Mouse (Mus musculus): ENCODE measurements at regions not wholly inside any gene's neighbourhood (a gene's known extent, or its start where the extent isn't known, plus 50 kb on each side); places are given as distances from the start of the nearest gene placed in this dataset.

DNA sequence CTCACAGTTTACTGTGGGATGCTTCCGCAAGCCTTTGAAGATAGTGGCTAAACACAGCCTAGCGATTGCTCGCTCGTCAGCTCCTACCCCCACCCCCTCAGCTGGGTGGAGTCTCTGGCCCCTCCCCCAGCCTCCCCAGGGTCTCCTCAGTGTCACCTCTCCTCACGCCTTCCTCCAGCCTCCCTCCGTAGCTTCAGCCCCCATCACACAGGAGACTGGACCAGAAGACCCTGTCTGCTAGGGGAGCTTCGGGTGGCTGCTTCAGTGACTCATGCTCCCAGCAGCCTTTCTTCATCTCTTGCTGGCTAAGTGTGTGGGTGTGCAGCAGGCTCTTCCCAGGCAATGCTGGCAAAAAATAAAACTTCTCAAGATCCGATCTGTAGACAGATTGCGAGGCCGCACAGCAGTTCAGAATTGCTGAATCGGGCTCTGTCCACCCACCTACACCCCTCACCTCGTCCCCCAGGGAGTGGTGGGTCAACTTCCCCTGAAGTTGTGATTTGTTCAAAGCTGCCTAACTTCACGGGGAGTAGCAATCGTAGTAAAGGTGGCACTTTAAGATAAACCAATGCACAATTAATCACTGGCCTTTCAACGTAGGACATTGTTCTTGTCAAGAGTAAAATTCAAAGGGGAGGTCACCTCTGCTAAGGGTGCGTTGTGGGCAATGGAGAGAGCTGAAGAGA lies 61.2 kb upstream of the Ankrd28 start:
- DNase-seq: no peak

DNA sequence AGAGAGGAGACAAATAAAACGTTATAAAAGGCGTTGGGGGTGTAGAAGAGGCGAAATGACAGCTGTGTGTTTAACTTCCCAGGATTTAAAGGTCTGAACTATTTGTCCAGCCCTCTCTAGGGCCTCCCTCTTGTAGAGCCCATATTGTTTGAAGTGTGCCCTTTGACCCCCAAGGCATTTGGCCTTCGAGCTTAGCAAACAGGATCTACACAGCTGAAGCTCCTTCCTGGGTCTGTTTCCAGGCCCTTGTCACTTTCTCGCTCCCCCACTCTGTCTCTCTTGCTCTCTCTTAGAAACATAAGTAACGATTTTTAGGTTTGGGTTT lies 61.7 kb upstream of the Ankrd28 start:
- no peak for DNase-seq

DNA sequence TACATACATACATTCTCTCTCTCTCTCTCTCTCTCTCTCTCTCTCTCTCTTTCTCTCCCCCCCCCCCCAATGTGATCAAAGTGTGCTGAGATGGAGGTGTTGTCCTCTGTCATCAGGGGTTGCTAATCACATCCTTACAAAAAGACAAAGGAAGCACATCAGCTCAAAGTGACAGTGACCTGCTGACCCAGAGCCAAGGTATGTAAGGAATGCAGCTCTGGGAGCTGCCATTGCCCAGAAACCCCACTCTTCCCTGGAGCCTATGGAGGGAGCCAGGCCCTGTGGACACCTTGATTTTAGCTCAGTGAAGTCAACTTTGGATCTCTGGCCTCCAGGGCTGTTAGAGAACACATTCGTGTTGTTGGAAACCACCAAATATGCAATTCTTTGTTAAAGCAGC lies 66.0 kb upstream of the Ankrd28 start:
- DNase-seq: no peak

DNA sequence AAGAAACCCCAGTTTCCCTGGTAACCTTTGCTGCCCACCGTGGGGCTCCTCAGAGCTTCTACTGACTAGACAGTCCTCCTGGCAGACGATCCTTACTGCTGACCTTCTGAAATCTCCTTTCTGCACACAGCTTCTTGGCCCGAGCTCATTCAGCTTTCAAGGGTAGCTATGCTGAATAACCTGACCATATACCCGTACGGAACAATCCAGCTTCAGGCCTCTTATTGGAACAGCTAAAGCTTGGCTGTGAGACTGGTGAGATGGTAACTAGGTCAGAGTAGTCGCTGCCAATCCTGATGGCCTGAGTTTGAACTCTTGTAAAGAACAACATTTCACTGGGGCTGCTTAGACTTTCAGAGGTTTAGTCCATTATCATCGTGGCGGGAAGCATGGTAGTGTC lies 69.1 kb upstream of the Ankrd28 start:
- DNase-seq: no peak

DNA sequence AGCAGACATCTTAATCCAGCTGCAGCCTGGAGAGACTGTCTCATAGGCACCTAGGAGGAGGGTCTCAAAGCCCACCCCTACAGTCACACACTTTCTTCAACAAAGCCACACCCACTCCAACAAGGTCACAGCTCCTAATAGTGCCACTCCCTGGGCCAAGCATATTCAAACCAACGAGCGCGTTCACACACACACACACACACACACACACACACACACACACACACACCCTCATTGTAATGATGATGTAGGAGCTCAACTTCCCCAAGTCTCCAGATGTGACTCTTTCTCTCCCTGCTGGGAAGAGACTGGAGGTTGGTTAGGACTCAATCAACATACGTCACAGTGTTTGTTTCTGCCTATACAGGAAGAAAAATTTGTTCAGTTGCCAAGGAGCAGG lies 69.5 kb upstream of the Ankrd28 start:
- no peak for DNase-seq

DNA sequence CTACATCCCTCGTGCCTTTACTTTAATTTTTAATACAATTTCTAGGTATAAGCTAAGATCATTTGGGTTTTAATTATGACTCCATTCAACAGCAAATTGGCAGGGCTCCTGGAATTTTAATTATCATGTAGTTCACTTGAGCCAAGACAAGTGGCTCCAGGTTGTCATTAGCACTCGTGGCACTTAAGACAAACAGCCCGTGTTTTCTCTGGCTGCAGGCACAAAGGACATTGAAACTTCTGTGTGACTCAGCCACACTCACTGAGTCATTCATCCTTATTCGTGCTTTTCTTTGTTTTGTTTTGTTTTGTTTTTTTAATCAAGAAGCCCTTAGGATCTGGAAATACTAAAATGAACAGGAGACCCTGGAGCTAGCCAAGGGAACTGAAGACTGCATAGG lies 71.5 kb upstream of the Ankrd28 start:
- no peak for DNase-seq

DNA sequence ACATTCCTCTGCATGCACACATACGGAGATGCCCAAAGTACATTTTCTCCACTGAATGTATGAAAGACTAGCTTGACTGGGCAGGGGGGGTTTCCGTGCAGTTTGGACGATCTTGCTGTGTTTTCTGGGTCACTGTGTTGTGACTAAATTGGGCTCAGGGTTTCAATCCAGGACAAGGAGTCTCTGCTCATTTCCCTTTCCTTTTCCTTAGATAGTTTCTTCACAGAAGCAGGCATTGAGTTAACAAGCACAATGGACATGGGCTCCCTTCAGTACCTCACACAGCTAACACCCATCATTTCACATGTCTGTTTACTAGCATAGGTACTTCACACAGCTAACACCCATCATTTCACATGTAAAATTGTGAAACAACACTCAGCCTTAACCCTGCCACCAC lies 73.2 kb upstream of the Ankrd28 start:
- no peak for DNase-seq

DNA sequence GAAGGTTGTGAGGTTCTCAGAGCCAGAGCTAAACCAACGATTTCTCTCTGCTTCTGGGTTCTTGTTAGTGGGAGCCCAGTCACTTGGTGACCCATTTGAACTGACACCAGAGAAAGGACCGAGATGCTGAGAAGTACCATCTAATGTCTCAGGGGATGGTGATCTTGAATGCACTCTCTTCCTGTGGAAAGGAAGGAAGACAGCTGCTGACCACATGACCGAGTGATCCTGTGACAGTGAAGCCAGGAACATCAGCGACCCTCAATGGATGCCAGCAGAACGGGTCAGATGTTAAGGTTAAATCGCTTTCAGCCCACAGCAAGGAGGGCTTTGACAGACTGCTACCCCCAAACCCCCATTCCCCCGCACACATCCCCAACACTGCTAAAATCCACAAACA lies 78.1 kb upstream of the Ankrd28 start:
- DNase-seq: no peak

DNA sequence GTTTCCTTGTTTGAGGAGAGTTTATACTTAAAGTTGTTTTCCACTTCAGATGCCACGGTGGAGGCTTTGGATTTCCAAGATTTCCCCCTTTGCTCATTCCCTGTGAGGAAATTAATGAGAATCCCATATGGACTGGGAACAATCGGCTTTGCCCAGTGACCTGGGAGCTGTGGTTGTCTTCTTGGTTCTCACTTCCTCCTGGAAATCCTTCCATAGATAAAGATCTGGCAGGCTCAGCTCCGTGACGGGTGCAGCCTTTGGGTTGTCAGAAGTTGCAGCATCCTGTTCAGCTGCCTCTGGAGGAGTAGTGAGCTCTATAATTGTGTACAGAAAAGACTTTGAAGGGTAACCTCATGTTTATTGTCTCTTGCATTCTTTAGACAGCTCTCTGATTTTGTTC lies 78.8 kb upstream of the Ankrd28 start:
- DNase-seq: no peak

DNA sequence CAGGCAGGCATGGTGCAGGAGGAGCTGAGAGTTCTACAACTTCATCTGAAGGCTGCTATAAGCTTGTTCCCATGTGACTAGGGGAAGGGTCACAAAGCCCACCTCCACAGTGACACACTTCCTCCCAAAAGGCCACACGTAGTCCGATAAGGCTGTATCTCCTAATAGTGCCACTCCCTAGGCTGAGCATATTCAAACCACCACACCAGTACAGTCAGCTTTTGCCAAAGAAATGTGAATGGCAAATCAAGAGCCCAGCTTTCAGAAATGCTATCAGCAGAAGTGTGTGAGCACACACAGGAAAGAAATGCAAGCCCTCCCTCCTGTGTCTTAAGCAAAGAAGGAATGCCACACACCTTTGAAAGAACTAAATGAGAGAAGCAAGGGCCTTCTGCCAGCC lies 80.4 kb upstream of the Ankrd28 start:
- DNase-seq: no peak

DNA sequence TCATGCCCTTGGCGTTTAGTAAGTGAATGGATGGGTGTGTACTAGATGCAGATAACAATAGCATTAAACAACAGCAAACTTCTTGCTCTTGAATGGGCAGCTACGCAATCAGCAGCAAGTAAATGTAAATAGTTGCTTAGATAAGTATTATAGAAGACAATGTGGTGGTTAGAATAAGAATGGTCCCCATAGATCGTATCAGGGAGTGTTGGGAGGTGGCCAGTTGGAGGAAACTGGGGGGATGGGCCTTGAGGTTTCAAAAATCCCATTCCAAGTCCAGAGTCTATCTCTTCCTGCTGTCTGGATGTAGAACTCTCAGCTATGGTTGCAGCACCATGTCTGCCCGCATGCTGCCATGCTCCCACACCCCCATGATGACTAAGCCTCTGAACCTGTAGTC lies 88.0 kb upstream of the Ankrd28 start:
- DNase-seq: no peak

DNA sequence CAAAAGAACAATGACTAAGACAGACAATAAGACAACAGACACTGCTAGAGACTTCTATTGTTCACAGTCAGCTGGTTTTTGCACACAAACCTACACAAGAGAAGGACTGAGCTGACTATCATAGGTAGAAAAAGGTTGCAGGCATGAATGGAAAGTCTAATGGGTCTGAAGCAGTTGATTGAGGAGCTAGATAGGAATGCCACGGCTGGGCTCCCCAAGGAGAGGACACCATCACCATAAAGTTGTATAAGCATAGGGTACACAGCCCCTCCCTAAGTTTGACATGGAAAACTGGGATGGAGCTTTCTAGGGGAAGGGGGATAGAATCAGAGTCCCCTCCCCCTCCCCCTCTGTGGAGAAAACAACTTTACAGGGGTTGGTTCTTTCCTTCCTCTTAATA lies 88.5 kb upstream of the Ankrd28 start:
- no peak for DNase-seq

DNA sequence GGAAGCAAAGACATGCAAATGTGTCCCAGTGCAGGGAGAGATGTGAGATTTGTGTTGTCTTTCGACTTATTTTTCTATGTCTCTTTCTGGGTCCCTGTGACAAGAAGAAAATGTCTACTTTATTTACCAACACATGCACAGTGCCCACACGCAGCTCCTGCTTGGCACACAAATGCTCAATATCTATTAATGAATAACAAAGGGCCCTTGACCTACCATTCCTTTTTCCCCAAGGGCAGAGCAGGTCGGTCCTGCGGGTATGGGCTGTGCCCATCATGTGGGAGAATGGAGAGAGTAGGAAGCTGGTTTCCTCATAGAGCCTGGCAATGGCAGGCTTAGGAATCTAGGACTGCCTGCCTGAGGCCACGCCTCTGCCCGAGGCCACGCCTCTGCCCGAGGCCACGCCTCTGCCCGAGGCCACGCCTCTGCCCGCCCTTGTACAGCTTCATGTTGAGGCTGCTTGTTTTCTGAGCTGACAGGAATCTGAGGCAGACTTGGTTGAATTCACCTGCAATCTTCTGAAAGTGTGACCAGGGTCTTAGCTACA lies 98.8 kb upstream of the Ankrd28 start:
- DNase-seq: peak in 1 of 2 experiments; percentile 8

DNA sequence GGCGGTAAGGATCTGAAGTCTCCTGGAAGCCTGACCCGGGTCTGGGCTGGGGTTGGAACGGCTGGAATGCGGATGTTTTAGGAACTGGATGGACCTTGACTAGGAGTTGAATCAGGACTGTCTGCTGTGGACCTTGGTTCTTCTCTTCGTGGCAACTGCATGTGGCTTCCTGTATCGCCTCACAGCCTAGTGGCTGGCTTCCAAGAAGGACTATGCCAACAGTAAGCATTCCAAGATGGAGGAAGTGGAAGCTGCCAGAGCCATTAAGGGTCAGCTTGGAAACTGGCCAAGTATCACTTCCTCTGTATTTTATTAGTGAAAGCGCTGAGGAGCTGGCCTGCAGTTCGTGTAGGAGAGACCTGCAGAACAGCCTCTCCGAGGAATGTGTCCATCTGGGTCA lies 98.4 kb upstream of the Galnt15 start:
- DNase-seq: no peak

DNA sequence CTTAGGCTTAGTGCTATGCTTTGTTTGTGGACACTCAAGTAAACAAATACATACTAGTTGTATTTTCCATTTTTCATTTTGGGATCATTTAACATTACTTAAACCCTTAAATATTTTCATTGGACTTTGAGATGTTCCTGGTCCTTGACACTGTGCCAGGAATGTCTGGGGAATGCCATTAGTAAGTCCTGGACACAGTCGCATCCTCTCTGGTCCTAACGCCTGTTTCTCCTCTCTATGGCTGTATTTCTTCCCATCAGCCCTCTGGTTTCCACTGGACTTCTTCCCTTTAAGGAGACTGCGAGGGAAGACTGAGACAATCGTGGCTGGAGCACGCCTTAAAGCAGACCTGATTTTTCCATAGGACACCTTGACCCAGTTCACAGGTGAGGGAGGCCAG lies 96.8 kb upstream of the Galnt15 start:
- no peak for DNase-seq

DNA sequence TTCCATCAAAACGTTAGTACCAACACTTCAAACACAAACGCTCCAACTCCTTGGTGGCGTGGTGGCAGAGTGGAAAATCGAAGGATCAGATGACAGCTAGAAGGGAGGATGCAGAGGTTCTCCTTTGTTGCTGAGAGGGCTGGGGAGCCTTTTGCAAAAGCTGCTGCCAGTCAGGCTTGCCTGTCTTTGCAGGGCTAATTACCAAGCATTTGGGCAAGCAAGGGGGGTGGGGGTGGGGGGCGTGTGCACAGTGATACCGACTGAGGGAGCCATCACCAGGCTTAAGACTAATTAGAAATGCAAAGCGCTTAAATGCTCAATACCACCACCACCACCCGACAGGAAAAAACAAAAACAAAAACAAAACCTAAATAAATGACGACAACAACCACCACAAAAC lies 95.3 kb upstream of the Galnt15 start:
- DNase-seq: no peak

DNA sequence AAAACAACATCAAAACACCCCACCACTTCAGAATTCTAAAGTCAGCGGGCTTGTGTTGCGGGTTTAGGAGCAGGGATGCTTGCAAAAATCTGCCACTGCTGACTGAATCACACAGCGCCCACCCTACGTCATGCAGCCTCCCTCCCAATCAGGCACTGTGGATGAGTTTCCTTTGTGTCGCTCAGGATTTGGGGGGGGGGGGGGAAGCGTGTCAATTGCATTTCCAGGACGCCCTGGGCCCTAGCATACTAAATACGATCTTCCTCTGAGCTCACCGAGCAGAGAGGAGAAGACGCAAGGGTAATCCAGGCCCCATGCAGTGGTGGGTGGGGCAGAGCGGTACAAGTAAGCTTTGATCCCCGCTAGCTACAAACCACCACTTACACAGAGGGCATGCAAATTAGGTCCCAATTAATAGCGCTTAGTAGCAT lies 94.9 kb upstream of the Galnt15 start:
- peak in 1 of 2 experiments; percentile 11 for DNase-seq

DNA sequence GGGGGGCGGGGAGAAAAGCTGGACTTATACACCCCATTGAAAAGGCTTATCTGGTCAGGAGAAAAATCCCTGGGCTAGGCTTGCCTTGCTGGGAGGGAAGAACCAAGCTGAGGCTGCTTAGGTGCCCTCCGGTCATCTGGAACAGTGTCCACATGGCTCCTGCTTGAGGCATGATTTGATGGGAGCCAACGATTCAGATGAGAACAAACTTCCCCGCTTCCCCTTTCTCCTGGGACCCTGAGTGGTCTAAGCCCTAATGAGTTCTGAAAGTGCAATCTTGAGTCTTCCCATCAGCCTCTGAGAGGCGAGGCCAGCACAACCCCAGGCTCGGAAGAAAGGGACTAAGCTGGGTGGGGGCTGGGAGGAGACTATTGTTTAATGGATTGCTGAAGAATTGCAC lies 94.5 kb upstream of the Galnt15 start:
- peak in 1 of 2 experiments; percentile 11 for DNase-seq

DNA sequence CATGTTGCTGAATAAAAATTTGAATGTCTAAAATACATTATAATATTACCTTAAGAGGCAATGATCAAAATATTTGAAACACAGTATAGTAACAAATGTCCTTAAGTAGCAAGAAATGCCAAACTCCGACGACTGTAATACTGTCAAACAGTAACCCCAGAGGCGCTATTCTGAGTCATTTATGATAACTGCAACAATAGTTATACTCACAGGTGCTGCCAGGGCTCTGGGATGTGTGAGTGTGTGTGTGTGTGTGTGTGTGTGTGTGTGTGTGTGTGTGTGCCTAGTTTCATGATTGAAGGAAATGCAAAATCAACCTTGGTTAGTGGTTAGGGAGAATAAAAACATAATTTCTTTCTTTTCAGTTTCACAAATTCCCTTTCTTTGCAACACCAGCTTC lies 94.0 kb upstream of the Galnt15 start:
- DNase-seq: no peak

DNA sequence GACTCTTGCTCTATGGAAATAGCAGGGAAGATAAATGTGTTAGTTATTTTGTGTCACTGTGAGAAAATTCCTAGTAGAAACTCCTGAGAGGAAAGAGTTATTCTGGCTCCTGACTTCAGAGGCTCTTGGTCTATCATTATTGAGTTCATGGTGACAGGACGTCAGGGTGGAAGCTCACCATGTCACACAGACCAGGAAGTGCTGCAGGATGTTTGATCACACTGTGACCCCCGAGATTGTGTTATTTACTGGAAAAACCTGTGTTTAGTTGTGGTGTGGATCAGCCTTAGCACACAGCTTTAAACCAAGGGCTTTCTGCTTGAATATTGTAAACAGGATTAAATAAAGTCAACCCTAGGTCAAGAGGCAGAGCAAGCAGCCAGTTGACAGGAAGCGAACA lies 93.4 kb upstream of the Galnt15 start:
- DNase-seq: no peak

DNA sequence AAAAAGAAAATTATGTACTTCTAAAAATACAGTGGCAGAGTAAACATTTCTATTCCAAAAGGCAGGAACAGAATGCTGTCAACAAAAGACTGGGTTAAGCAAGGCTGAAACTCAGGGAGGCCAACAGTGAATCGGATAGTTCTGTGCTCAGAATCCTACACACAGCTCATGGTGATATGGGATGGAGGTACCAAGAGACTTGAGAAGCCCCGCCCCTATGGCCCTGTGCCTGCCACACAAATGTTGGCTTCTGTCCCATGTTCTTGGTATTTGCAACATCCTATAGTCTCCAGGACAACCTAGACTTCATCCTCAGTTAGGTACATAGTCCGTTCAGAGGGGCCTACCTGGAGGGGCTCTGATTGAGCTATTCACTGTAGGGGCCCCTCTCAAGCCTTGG lies 92.2 kb upstream of the Galnt15 start:
- no peak for DNase-seq

DNA sequence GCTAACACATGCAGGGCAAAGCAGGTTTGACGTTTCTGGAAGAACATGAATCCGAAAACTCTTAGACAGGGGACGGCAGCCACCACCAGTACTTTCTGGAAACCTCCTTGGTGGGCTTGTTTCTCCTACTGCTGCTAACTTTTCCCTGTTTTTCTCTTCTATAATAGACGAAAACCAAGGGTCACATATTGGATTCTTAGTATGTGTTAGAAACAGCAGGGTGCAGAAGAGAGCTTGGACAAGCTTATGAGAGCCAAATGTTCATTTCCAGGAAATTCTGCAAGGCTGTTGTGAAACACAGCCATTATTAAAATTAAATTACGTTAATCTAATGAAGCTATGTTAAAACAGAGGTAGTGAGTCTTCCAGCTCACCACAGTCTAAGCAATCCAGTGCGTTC lies 87.9 kb upstream of the Galnt15 start:
- DNase-seq: no peak

DNA sequence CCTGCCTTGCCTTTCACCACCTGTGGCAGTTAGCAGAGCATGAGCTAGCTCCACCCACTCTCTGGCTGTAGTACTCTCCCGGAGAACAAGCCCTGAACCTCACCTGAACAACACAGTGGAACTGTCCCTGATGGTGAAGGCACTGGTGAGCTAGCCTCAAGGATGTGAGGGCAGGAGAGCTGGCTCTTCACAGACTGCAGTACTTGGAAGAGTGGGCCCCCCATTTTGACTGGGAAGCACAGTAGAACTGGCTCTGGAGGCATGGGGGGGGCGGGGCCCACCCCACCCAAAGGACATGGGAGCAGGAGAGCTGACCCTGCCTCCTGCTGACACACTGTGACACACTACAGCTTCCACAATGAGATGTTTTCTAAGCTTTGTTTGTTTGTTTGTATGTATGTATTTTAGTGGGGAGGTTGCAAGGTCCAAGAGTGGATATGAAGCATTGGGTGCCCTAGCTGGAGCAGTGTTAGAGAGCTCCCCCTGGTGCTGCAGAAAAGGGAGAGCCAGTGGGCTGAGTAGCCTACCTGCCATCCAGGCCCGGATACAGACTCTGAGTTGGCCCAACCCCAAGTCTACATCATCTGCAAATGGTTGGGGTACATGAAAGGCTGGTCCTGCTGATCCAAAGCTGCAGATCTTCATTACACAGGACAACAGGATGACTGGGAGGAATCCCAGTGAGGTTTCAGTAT lies 86.4 kb upstream of the Galnt15 start:
- peak; percentile 8 to 22 for DNase-seq

DNA sequence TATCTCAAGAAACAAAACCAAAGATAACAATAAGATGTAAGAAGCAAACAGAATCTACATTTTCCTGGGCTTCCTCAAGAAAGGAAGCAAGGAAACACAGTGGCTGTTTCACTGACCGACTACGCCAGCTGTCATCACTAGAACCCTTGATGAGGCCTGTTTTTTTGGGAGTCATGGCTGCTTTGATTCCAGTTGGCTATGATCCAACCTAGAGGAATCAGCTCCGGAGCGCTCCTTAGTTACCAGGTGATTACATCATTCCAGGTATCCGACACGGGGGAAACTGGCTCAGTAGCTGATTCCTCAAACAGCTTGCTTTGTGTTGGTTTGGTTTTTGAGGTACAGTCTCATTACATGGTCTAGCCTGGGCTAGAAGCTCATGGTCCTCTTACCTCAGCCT lies 84.1 kb upstream of the Galnt15 start:
- no peak for DNase-seq

DNA sequence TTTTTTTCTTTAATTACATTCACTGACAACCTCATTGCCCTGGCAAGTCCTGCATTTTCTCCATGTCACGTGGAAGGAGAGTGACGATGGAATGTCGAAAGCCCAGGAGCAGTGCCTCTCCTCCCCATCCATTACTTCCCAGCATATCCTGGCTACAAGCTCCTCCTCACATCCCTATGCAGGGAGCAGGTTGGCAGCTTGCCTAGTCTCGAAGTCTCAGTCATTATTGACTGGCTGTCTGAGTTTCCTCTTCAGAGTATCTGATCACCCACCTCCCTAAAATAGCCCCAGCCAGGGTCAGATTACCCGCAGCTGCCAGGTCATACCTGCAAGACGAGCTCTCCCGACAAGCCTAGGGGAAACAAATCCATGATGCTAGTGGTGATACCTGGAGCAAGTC lies 83.7 kb upstream of the Galnt15 start:
- no peak for DNase-seq
